Mouse (Mus musculus): ENCODE results near the gene Car15. TPM values are rescaled to one million over a fixed set of nuclear protein-coding genes. Genes with fewer than 3 reads are reported as not detected.
A peak's percentile ranks its signal among the peaks of the same experiment; 100 is the strongest.

The Car15 gene
- polyA plus RNA-seq, 1 experiment from 2014 or later, result 1.9 TPM

DNA sequence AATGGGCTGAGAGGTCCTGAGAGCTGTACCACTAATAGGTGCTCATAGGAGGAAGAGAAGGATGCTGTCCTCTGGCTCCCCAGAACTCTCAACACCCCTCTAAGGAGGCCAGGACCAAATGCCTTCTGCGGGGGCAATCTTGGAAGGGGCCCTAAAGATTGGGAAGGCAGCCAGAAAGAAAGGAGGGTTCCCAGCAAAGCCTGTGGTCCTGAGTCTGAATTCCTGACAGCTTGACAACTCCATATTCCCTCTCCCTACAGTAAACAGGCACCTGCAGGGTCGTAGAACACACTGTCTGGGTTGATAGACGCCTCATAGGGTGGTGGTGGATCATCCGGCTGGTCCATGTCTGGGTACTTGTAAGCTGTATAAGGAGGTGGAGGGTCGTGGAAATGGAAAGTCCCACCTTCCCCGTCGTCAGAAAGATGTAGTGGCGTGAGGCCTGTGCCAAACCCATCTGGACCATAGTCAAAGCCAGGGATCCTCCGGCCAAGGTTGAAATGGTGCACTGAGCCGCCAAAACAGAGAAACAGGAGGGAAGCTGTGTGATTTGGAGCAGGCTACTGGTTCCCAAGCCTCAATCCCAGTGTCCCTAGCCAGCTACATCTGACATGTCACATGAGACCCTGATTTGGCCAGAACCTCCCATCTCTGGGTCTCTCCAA lies 5.7 kb upstream of the Car15 start:
- Histone ChIP-seq H3K36me3 (ENCODE audit: control insufficient read depth, insufficient read depth, low read length) (peaks cover 45% of the 10 kb centered on the region), H3K4me1 (replicated peaks; ENCODE audit: control insufficient read depth, insufficient read depth, low read length) (no peaks in the 10 kb centered on the region), H3K4me3 (ENCODE audit: low read depth, low read length) (no peak overlapping the region), H3K4me2 (no peak overlapping the region), H3K9me3 (ENCODE audit: control insufficient read depth, low read length) (no peaks in the 10 kb centered on the region), H3K9ac (ENCODE audit: low read depth, low read length) (no peak overlapping the region), H3K27ac (ENCODE audit: low read depth, low read length) (no peak overlapping the region), H3K27me3 (replicated peaks; ENCODE audit: control insufficient read depth, insufficient read depth, low read length) (no peaks in the 10 kb centered on the region)
- DNase-seq (ENCODE audit: low spot score) (no peak), ATAC-seq (replicated peaks; ENCODE audit: low FRiP score) (no peak)
- 89% methylated on average over 10 of the region's 10 CpGs for WGBS

DNA sequence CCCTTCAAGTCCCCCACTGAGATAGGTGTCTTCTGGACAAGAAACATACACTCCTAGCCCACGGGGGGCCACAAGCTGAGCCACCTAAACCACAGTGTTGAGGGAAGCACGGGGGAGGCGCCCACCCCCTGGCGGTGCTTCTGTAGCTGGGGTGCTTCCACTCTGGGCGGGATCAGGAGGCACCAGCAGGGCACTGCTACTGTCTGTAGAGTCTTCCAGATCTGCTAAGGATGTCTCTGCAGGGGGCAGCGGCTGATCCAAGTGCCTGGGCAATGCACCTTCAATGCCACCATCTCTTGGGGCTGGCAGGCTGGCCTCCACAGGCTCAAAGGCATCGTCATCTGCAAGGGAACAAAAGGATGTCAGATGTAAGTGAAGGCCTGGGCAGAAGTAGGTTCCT lies 4.3 kb upstream of the Car15 start:
- DNase-seq (ENCODE audit: low spot score), result no peak
- no peak overlapping the region for H3K9ac ChIP-seq (ENCODE audit: low read depth, low read length)
- peaks cover 4% of the 10 kb centered on the region; the same call in 1 of the 2 replicates for H3K27me3 ChIP-seq (replicated peaks; ENCODE audit: control insufficient read depth, insufficient read depth, low read length)
- WGBS, result 88% methylated on average over 7 of the region's 7 CpGs
- no peak for ATAC-seq (replicated peaks; ENCODE audit: low FRiP score)
- H3K36me3 ChIP-seq (ENCODE audit: control insufficient read depth, insufficient read depth, low read length), result peaks cover 38% of the 10 kb centered on the region
- no peak overlapping the region for H3K4me2 ChIP-seq
- H3K4me1 ChIP-seq (replicated peaks; ENCODE audit: control insufficient read depth, insufficient read depth, low read length), result no peaks in the 10 kb centered on the region
- H3K9me3 ChIP-seq (ENCODE audit: control insufficient read depth, low read length), result no peaks in the 10 kb centered on the region
- H3K27ac ChIP-seq (ENCODE audit: low read depth, low read length), result no peak overlapping the region
- no peak overlapping the region for H3K4me3 ChIP-seq (ENCODE audit: low read depth, low read length)

DNA sequence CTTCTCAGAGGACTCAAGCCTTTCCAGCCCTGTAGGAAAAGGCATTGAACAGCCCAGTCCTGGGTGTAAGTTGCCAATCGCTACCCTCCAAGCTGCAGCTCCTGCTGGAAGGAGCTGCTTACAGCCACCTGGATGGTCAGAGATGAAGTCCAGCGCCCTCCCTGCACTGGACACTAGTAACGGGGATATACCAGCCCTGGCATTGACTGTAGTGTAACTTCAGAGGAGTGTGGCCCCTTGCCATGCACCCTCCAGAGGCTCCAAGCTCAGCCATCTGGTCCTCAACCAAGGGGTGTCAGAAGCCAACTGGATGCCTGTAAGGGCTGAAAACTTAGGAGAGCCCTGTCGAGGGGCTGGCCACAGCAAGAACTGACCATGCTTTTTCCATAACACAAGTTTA lies 1.8 kb upstream of the Car15 start:
- Histone ChIP-seq H3K9ac (ENCODE audit: low read depth, low read length) (no peak overlapping the region), H3K36me3 (ENCODE audit: control insufficient read depth, insufficient read depth, low read length) (peaks cover 25% of the 10 kb centered on the region), H3K27me3 (replicated peaks; ENCODE audit: control insufficient read depth, insufficient read depth, low read length) (peaks cover 27% of the 10 kb centered on the region), H3K27ac (ENCODE audit: low read depth, low read length) (no peak overlapping the region), H3K4me1 (replicated peaks; ENCODE audit: control insufficient read depth, insufficient read depth, low read length) (no peaks in the 10 kb centered on the region), H3K4me3 (ENCODE audit: low read depth, low read length) (no peak overlapping the region), H3K4me2 (no peak overlapping the region), H3K9me3 (ENCODE audit: control insufficient read depth, low read length) (no peaks in the 10 kb centered on the region)
- WGBS, result 81% methylated on average over 4 of the region's 4 CpGs
- DNase-seq (ENCODE audit: low spot score) (no peak), ATAC-seq (replicated peaks; ENCODE audit: low FRiP score) (no peak)

DNA sequence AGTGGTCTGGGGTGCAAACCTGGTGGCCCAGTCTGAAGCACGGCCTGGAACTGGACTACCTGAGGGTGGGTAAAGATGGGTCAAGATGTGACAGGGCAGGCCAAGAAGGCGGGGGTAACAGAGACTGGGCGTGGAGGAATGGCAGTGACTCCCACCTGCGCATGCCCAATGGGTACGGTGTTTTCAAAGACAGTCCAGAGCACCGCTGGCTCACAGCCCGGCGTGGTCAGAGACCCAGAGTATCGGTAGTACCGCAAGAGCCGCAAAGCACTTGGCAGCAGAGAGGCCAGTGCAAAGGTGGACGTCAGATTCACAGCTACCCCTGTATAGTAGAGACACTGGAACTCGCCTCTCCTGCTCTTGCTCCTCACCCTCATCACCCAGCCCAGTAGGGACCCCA lies 2.7 kb downstream of the Car15 start:
- Histone ChIP-seq H3K27me3 (replicated peaks; ENCODE audit: control insufficient read depth, insufficient read depth, low read length) (peaks cover 72% of the 10 kb centered on the region), H3K9me3 (ENCODE audit: control insufficient read depth, low read length) (no peaks in the 10 kb centered on the region), H3K9ac (ENCODE audit: low read depth, low read length) (no peak overlapping the region), H3K4me3 (ENCODE audit: low read depth, low read length) (no peak overlapping the region), H3K4me2 (no peak overlapping the region), H3K27ac (ENCODE audit: low read depth, low read length) (no peak overlapping the region), H3K36me3 (ENCODE audit: control insufficient read depth, insufficient read depth, low read length) (no peaks in the 10 kb centered on the region), H3K4me1 (replicated peaks; ENCODE audit: control insufficient read depth, insufficient read depth, low read length) (peaks cover 2% of the 10 kb centered on the region; the same call in 1 of the 2 replicates)
- 51% methylated on average over 13 of the region's 13 CpGs for WGBS
- DNase-seq (ENCODE audit: low spot score) (no peak), ATAC-seq (replicated peaks; ENCODE audit: low FRiP score) (no peak)

DNA sequence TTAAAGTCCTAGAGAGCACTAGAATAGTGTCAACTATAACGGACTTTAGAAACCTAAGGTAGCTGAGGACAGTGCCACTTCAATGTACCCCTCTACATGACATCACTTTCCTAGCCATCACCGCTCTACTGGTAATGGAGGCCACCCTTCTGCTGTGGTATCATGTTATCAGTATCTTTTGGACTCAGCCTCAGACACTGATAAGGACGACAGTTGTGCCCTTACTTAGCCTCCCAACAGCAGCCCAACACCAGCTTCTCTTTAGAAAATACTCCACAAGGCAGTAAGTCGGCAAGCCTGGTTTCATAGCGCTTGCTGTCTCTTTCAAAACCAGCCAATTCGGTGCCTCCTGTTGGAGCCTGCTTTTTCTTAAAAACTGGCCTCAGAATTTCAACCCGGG lies 3.6 kb downstream of the Car15 start:
- Histone ChIP-seq H3K4me2 (no peak overlapping the region; the same call in 1 of the 2 replicates), H3K27ac (ENCODE audit: low read depth, low read length) (no peak overlapping the region), H3K4me1 (replicated peaks; ENCODE audit: control insufficient read depth, insufficient read depth, low read length) (peaks cover 2% of the 10 kb centered on the region; the same call in 1 of the 2 replicates), H3K9ac (ENCODE audit: low read depth, low read length) (no peak overlapping the region), H3K36me3 (ENCODE audit: control insufficient read depth, insufficient read depth, low read length) (no peaks in the 10 kb centered on the region), H3K4me3 (ENCODE audit: low read depth, low read length) (peak overlapping the region; percentile 59; the same call in 1 of the 2 replicates), H3K27me3 (replicated peaks; ENCODE audit: control insufficient read depth, insufficient read depth, low read length) (peaks cover 81% of the 10 kb centered on the region), H3K9me3 (ENCODE audit: control insufficient read depth, low read length) (no peaks in the 10 kb centered on the region)
- WGBS, result 50% methylated on average over 7 of the region's 7 CpGs
- ATAC-seq (replicated peaks; ENCODE audit: low FRiP score) (no peak), DNase-seq (ENCODE audit: low spot score) (no peak)

DNA sequence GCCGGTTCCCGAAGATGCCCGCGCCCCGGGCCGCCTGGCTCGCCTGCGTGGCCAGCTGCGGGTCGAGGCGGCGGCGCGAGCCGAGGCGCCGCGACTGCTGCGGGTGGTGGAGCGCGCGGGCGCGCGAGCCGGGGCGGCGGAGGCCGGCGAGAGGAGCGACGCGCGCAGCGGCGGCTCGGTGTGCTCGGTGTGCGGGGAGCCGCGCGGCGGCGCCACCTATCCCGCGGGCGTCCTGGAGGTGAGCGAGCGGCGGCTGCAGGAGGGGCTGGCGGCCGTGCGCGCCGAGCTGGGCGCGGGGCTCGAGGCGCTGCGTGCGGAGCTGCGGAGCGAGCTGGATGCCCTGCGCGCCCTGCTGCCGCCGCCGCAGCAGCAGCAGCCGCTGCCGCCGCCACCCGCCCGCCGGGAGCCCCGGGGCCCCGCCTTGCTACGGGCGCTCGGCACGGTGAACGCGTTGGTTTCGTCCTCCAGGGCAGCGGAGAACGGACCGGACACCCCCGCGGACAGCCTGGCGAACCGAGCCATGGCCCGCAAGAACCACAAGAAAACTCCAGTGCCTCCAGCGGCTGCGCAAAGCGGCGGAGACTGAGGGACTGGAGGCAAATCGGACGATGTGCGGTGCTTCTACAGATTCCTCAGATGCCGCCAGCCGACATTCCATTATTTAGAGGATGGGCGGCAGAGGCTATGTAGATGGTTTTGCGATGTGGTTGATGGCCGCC lies 4.3 kb downstream of the Car15 start:
- Histone ChIP-seq H3K27ac (ENCODE audit: low read depth, low read length) (no peak overlapping the region), H3K9me3 (ENCODE audit: control insufficient read depth, low read length) (no peaks in the 10 kb centered on the region), H3K36me3 (ENCODE audit: control insufficient read depth, insufficient read depth, low read length) (no peaks in the 10 kb centered on the region), H3K9ac (ENCODE audit: low read depth, low read length) (0 out of 2 replicates have a peak overlapping the region, but pooled peaks have one; percentile 25), H3K4me2 (peak overlapping the region; percentile 85), H3K27me3 (replicated peaks; ENCODE audit: control insufficient read depth, insufficient read depth, low read length) (peaks cover 87% of the 10 kb centered on the region), H3K4me1 (replicated peaks; ENCODE audit: control insufficient read depth, insufficient read depth, low read length) (peaks cover 2% of the 10 kb centered on the region; the same call in 1 of the 2 replicates), H3K4me3 (ENCODE audit: low read depth, low read length) (peak overlapping the region; percentile 59)
- DNase-seq (ENCODE audit: low spot score), result no peak
- under 1% methylated on average over 102 of the region's 103 CpGs for WGBS
- no peak for ATAC-seq (replicated peaks; ENCODE audit: low FRiP score)

DNA sequence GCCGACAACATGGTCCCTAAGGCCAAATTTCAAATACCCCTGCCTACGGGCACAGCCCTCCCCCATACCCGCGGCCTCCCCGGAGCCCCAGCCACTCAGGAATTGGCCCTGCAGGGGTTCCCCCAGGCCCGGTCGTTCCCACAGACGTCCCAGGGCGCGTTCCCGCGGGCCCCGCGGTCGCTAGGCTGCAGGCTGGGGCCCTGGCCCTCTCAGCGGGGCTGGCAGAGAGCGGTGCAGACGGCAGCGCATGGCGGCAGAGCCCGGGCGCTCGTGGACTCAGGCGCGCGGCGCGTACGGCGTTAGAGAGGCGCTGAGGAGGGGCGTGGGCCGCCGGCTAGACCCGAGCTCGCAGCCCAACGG lies 4.9 kb downstream of the Car15 start:
- Histone ChIP-seq H3K4me1 (replicated peaks; ENCODE audit: control insufficient read depth, insufficient read depth, low read length) (peaks cover 2% of the 10 kb centered on the region; the same call in 1 of the 2 replicates), H3K4me2 (peak overlapping the region; percentile 85), H3K27ac (ENCODE audit: low read depth, low read length) (no peak overlapping the region), H3K9me3 (ENCODE audit: control insufficient read depth, low read length) (no peaks in the 10 kb centered on the region), H3K4me3 (ENCODE audit: low read depth, low read length) (peak overlapping the region; percentile 59), H3K36me3 (ENCODE audit: control insufficient read depth, insufficient read depth, low read length) (no peaks in the 10 kb centered on the region), H3K9ac (ENCODE audit: low read depth, low read length) (0 out of 2 replicates have a peak overlapping the region, but pooled peaks have one; percentile 25), H3K27me3 (replicated peaks; ENCODE audit: control insufficient read depth, insufficient read depth, low read length) (peaks cover 93% of the 10 kb centered on the region)
- DNase-seq (ENCODE audit: low spot score) (no peak), ATAC-seq (replicated peaks; ENCODE audit: low FRiP score) (no peak)
- 3% methylated on average over 37 of the region's 37 CpGs for WGBS

DNA sequence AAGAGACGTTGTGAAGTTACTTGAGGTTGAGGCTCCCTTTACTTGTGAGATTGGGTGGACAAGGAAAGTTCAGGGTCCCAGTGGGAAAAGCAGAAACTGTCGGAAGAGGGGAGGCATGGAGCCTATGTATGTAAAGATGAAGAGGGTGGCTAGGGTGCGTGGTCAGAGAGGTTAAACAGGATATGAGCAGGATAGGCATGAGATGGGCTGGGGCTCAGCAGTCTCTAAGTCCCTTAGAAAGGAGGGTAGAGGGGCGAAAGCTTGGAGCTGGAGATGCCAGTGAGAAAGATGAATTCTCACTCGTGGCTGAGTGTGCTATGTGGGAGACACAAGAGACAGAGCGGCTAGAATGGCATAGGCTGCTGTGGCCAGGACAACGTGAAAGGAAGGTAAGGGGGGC lies 5.3 kb downstream of the Car15 start, which contains the start of gene B830017H08Rik:
B830017H08Rik (plus strand) TSS at position 301 of the 400 bp plus-strand sequence.
- 30% methylated on average over 7 of the region's 7 CpGs for WGBS
- Histone ChIP-seq H3K9ac (ENCODE audit: low read depth, low read length) (0 out of 2 replicates have a peak within 1 kb of the TSS, but pooled peaks have one; percentile 25), H3K27ac (ENCODE audit: low read depth, low read length) (no peak within 1 kb of the TSS), H3K4me3 (ENCODE audit: low read depth, low read length) (peak within 1 kb of the TSS; percentile 59), H3K4me2 (peak within 1 kb of the TSS; percentile 85), H3K4me1 (replicated peaks; ENCODE audit: control insufficient read depth, insufficient read depth, low read length) (peaks cover 2% of the 10 kb centered on the region; the same call in 1 of the 2 replicates), H3K9me3 (ENCODE audit: control insufficient read depth, low read length) (no peaks in the 10 kb centered on the region), H3K27me3 (replicated peaks; ENCODE audit: control insufficient read depth, insufficient read depth, low read length) (peaks cover 94% of the 10 kb centered on the region), H3K36me3 (ENCODE audit: control insufficient read depth, insufficient read depth, low read length) (no peaks in the 10 kb centered on the region)
- ATAC-seq (replicated peaks; ENCODE audit: low FRiP score), result no peak
- no peak for DNase-seq (ENCODE audit: low spot score)
